Mouse (Mus musculus) brain, embryonic 14.5 days (tissue): Measurements from ENCODE around the gene Acsl5. TPM values are rescaled to one million over a fixed set of nuclear protein-coding genes. Genes with fewer than 3 reads are reported as not detected.

Source experiments
- DNase-seq: peaks from one replicate; pipeline ENCODE4 v3.0.0-alpha.2; 2011; ENCODE audit warnings: low read depth
- CTCF ChIP-seq: fragments of 200-500 bp; IDR thresholded peaks from 2 replicates; pipeline ENCODE4 v1.5.1; 2012; ENCODE audit warnings: inconsistent platforms, mild to moderate bottlenecking, moderate library complexity, borderline replicate concordance; ENCODE audit not compliant: insufficient read depth, insufficient read length; ENCODE audit errors: extremely low read depth
- POLR2A ChIP-seq: fragments of 200-500 bp; IDR thresholded peaks from 2 replicates; pipeline ENCODE4 v1.6.1; 2012; ENCODE audit warnings: mild to moderate bottlenecking, inconsistent platforms, borderline replicate concordance; ENCODE audit not compliant: poor library complexity, insufficient read depth, insufficient read length, severe bottlenecking; ENCODE audit errors: extremely low read depth
- polyA plus RNA-seq: library from polyadenylated mRNA; depleted of rRNA; stranded (reverse); fragments of >200 nt; gene quantifications from 2 replicates; pipeline ENCODE4 v1.2.3, GENCODE M21; 2012

Gene Acsl5
- polyA plus RNA-seq, 1 experiment: 6.4 TPM

- TF ChIP-seq CTCF (no peak), POLR2A (no peak)
- DNase-seq: no peak
Measured at GRCm38 (mm10) chr19:55241186-55241645, 10.5 kb upstream of the Acsl5 start, which contains the start of gene Gucy2g. Gene Gucy2g, minus strand, starts transcription at chr19:55241236.

- no peak for TF ChIP-seq POLR2A
- no peak for TF ChIP-seq CTCF
- peak; percentile 20 for DNase-seq
Measured at GRCm38 (mm10) chr19:55244791-55245231, 6.9 kb upstream of the Acsl5 start.

GRCm38 (mm10) chr19:55247563-55247962 lies 4.2 kb upstream of the Acsl5 start:
- no peak for DNase-seq
- no peak for TF ChIP-seq CTCF
- no peak for TF ChIP-seq POLR2A

GRCm38 (mm10) chr19:55247991-55248520 lies 3.7 kb upstream of the Acsl5 start:
- no peak for TF ChIP-seq CTCF
- TF ChIP-seq POLR2A: no peak
- no peak for DNase-seq

GRCm38 (mm10) chr19:55250451-55250850 lies 1.3 kb upstream of the Acsl5 start:
- no peak for DNase-seq

GRCm38 (mm10) chr19:55253239-55253569 lies 1.5 kb downstream of the Acsl5 start:
- TF ChIP-seq CTCF (no peak), POLR2A (no peak)
- no peak for DNase-seq

More at GRCm38 (mm10) chr19:55250451-55250850, 1.3 kb upstream of the Acsl5 start:
- TF ChIP-seq CTCF (no peak), POLR2A (no peak)

GRCm38 (mm10) chr19:55253570-55254441 lies 2.1 kb downstream of the Acsl5 start:
- peak; percentile 68 for DNase-seq
- no peak for TF ChIP-seq CTCF
- no peak for TF ChIP-seq POLR2A

GRCm38 (mm10) chr19:55254513-55255016 lies 2.8 kb downstream of the Acsl5 start:
- TF ChIP-seq CTCF: no peak
- no peak for TF ChIP-seq POLR2A
- peak; percentile 73 for DNase-seq

- no peak for DNase-seq
- TF ChIP-seq CTCF (no peak), POLR2A (no peak)
Measured at GRCm38 (mm10) chr19:55256156-55256555, 4.4 kb downstream of the Acsl5 start.

- TF ChIP-seq POLR2A: no peak
- TF ChIP-seq CTCF: no peak
Measured at GRCm38 (mm10) chr19:55257656-55258375, 6.1 kb downstream of the Acsl5 start.

GRCm38 (mm10) chr19:55258514-55258913 lies 6.8 kb downstream of the Acsl5 start:
- no peak for TF ChIP-seq CTCF
- TF ChIP-seq POLR2A: no peak

More at GRCm38 (mm10) chr19:55257656-55258375, 6.1 kb downstream of the Acsl5 start:
- DNase-seq: no peak

More at GRCm38 (mm10) chr19:55258514-55258913, 6.8 kb downstream of the Acsl5 start:
- no peak for DNase-seq
